Mouse (Mus musculus): Measurements from ENCODE around the gene Camk2n2.
"Not testable (repeated sequence)": the region's sequence is repeated elsewhere in the genome, so short reads cannot be mapped to it uniquely, and the experiment has no call there.

Gene Camk2n2

GRCm38 (mm10) chr16:20621191-20621990 lies at the start of gene Camk2n2:
Gene Camk2n2, minus strand, starts transcription at chr16:20621287.
- DNase-seq (ENCODE audit: low read depth, low spot score) = peak; percentile 60

GRCm38 (mm10) chr16:20670291-20670690 lies 49.2 kb upstream of the Camk2n2 start:
- DNase-seq (ENCODE audit: low read depth, low spot score) = no peak

GRCm38 (mm10) chr16:20668013-20668412 lies 46.9 kb upstream of the Camk2n2 start, which contains the start of gene Eif4g1:
Gene Eif4g1, plus strand, starts transcription at chr16:20668313.
- not testable (repeated sequence) for DNase-seq (ENCODE audit: low read depth, low spot score)

GRCm38 (mm10) chr16:20657661-20658060 lies 36.6 kb upstream of the Camk2n2 start:
- DNase-seq (ENCODE audit: low read depth, low spot score) = no peak

GRCm38 (mm10) chr16:20653315-20653714 lies 32.2 kb upstream of the Camk2n2 start:
- no peak for DNase-seq (ENCODE audit: low read depth, low spot score)

GRCm38 (mm10) chr16:20651947-20652310 lies 30.8 kb upstream of the Camk2n2 start:
- DNase-seq (ENCODE audit: low read depth, low spot score) = no peak

- peak; percentile 98 for DNase-seq (ENCODE audit: low read depth, low spot score)
Observed at GRCm38 (mm10) chr16:20651076-20651946, 30.2 kb upstream of the Camk2n2 start, which contains the start of gene Psmd2. Gene Psmd2, plus strand, starts transcription at chr16:20651652.

GRCm38 (mm10) chr16:20643911-20644310 lies 22.8 kb upstream of the Camk2n2 start:
- no peak for DNase-seq (ENCODE audit: low read depth, low spot score)

GRCm38 (mm10) chr16:20642161-20642560 lies 21.1 kb upstream of the Camk2n2 start:
- DNase-seq (ENCODE audit: low read depth, low spot score) = peak; percentile 72

- no peak for DNase-seq (ENCODE audit: low read depth, low spot score)
Observed at GRCm38 (mm10) chr16:20638367-20638766, 17.3 kb upstream of the Camk2n2 start.

- DNase-seq (ENCODE audit: low read depth, low spot score) = no peak
Observed at GRCm38 (mm10) chr16:20637410-20637809, 16.3 kb upstream of the Camk2n2 start.

GRCm38 (mm10) chr16:20629731-20630634 lies 8.9 kb upstream of the Camk2n2 start, which contains the start of gene Ece2:
Gene Ece2, plus strand, starts transcription at chr16:20629828.
- peak; percentile 58 for DNase-seq (ENCODE audit: low read depth, low spot score)

GRCm38 (mm10) chr16:20628871-20629391 lies 7.8 kb upstream of the Camk2n2 start:
- no peak for DNase-seq (ENCODE audit: low read depth, low spot score)

- no peak for DNase-seq (ENCODE audit: low read depth, low spot score)
Observed at GRCm38 (mm10) chr16:20623211-20623610, 2.1 kb upstream of the Camk2n2 start.

- peak; percentile 88 for DNase-seq (ENCODE audit: low read depth, low spot score)
Observed at GRCm38 (mm10) chr16:20621991-20622685, 1.1 kb upstream of the Camk2n2 start.

GRCm38 (mm10) chr16:20620751-20621190 lies 316 bp downstream of the Camk2n2 start:
- DNase-seq (ENCODE audit: low read depth, low spot score) = peak; percentile 49

- peak; percentile 25 for DNase-seq (ENCODE audit: low read depth, low spot score)
Observed at GRCm38 (mm10) chr16:20620399-20620735, 720 bp downstream of the Camk2n2 start.

- peak; percentile 70 for DNase-seq (ENCODE audit: low read depth, low spot score)
Observed at GRCm38 (mm10) chr16:20619541-20620398, 1.3 kb downstream of the Camk2n2 start.
